Mouse (Mus musculus) limb, embryonic 10.5 days (tissue): ENCODE measurements around the gene Hmgcll1. TPM values are rescaled to one million over a fixed set of nuclear protein-coding genes. Genes with fewer than 3 reads are reported as not detected.

Experiments used
- polyA plus RNA-seq: library from polyadenylated mRNA; unstranded; fragments of >200 nt; fragmentation: Nextera tagmentation; extraction: Ambion mirVana; gene quantifications from 2 replicates; pipeline ENCODE4 v1.2.1, GENCODE M21; 2016

The Hmgcll1 gene
- polyA plus RNA-seq, 1 experiment from 2014 or later = 5.7 TPM

Other genes with a start within 250 kb of the Hmgcll1 start
- gene Bmp5, start 239.5 kb upstream of the Hmgcll1 start, polyA plus RNA-seq = 2.1 and 3.7 TPM in 2 replicates
- not detected in 2 replicates for gene Gfral, start 198.8 kb downstream of the Hmgcll1 start, polyA plus RNA-seq